Mouse (Mus musculus): ENCODE results near the gene Ghr.

The Ghr gene

DNA sequence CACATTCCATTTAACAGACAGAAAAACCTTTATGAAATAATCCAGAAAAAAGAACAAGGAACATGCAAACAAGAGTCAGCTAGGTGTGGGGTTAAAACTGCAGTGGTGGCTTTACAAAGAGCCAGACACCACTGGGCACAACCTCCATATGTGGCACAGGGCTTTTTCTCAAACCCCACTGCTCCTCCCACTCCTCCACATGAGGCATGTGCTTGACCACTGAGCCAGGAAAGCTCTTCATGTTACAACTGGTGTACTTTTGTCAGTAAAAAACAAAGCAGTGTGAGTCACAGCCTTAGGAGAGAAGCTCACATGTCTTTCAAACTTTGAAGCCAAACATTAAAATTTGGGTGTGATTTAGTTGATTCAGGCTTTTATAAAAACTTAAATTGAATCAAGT is 302.1 kb downstream of the Ghr start:
- DNase-seq, result no peak

DNA sequence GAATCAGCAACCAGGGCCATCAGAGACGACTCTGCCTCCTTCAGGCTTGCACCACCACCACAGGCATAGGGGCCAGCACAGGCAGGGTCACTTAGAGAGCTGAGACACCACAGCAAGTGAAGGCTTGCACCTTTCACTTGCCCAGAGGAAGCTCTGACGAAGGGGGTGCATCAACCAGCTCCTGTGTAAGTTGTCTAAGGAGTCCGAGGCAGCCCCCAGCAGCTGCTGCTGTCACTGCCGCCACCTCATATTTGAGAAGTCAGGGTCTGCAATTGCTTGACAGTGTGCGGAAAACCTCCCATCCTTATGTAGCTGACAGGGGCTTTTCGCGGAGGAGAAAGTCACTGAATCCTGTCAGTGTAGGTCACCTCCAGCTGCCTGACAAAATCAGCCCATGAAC is 304.1 kb downstream of the Ghr start:
- no peak for DNase-seq

DNA sequence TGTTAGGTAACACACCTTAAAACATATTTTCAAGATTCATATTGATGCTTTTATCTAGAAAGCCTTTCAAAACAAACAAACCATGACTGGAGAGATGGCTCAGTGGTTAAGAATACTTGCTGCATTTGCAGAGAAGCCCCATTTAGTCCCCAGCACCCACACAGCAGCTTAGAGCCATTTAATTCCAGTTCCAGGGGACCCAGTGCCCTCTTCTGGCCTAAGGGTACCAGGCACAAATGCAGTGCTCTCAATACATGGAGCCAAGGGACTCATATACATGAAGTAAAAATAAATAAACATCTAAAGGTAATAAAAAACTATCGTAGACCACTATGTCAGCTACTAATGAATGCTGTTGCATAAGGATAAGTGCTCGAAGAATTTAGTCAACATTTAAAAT is 305.9 kb downstream of the Ghr start:
- no peak for DNase-seq

DNA sequence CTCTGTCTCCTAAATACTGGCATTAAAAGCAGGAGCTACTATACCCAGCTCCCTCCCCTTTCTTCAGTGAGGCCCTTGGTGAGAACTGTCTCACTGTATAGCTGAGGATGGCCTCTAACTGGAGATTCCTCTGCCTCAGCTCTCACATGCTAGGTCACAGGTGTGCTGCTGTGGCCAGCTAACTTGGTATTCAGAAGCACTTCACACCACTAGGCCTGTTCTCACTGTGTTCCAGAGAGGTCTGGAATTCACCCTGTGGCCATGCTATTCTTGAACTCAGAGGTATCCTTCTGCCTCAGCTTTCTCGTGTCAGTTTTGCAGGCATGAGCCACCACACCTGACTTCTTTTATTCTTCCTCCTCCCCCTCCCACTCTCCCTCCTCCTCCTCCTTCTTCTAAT is 310.1 kb downstream of the Ghr start:
- no peak for DNase-seq

DNA sequence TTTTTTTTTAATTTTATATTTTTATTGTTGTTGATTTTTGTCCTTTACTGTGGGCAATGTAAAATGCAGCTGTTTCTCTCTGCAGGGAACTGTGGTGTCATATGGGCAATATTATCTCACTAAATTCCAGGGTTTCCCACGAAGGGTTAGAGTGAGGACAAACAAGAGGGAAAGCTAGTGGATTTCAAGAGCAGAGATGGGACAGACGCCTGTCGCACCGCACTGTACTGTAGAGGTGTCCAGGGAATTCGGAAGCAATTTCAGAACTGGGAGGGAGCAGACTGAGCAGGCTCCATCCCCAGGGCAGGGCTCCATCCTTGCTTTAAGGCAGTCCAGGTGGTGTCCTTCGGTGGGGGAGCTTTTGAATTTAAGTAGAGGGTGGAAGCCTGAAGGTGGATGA is 312.1 kb downstream of the Ghr start:
- peak in 1 of 2 experiments; percentile 19 for DNase-seq

DNA sequence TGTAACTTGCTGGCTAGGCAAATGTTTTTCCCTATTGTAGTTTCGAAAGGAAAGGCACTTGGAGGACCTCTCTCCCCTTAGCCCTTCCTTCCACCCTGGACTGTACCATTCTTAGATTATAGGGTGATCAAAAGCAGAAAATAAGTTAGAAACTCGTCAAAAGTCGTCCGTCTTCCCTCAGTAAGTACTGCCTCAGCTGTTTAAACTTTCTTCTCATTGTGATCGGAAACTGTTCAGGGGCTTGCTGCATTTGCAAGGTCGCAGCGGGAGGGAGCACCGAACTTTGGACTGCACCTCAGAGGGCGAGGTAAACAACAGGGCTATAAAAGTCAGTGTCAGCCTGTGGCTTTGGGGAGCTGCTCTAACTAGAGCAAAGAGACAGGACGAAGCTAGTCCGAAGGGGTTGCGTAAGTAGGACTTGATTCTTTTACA is 312.6 kb downstream of the Ghr start:
- DNase-seq, result peak; percentile 58 to 63

DNA sequence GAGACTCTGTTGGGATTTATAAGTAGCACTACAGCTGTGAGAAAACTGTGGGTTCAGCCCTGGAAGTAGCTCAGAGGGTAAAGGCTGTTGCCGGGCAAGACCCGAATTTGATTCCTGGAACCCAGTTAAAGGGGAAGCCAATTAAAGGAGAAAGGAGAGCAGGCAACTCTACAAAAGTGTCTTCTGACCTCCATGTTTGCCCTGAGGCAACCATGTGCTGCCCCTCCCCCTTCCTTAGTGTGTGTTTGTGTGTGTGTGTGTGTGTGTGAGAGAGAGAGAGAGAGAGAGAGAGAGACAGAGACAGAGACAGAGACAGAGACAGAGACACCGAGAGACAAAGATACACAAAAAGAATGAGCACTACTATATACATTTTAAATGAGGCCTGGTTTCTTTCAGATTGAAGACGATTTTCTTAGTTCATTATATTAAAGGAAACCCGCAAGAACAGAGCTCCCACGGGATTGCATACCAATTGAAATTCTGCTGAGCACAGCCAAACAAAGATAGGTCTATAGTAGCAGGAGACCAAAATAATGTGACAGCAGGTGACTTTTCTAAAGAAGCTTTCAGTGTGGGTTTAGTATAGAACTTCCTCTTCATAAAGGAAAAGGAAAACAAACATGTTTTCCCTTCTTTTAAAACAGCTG is 313.2 kb downstream of the Ghr start:
- no peak for DNase-seq

DNA sequence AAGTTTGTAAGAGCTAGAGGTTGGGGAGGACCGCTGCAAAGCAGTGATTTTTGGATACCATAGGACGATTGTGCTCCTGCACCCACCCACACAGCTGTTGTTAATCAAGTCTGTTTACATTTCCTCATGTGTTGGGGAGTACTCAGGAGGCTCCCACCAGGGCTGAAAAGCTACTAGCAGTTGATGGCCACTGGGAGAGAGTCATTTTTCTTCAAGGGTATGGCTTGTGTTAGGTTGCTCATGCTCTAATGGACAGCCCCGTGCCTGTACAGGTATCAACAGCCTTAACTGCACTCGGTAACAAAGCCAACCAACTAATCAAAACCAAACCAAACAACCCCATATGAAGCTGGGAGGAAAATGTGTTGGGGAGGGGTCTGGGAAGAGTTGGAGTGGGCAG is 313.8 kb downstream of the Ghr start:
- no peak for DNase-seq

DNA sequence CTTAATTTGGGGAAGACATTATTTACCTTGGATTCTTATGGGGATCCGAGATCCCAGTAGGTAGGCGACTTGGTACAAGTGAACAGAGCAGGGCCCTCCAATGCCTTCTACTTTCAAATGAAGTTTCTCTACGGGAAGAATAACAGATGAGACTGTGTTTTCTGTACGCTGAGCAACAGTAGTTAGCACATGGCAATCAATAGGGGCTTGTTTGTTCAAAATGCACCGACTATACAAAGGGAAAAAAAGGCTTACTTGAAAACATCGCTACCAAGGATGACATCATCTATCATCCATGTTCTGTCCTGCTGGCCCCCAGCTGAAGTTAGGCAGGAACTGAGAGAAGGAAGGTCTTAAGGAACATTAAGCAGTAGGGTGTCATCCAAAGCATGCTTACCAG is 315.0 kb downstream of the Ghr start, which contains the start of gene Selenop:
Gene Selenop, plus strand, starts transcription at position 301 of the 400 bp plus-strand sequence.
- no peak for DNase-seq
